Mouse (Mus musculus): ENCODE measurements around the gene Cfap65.

Cfap65 gene

DNA sequence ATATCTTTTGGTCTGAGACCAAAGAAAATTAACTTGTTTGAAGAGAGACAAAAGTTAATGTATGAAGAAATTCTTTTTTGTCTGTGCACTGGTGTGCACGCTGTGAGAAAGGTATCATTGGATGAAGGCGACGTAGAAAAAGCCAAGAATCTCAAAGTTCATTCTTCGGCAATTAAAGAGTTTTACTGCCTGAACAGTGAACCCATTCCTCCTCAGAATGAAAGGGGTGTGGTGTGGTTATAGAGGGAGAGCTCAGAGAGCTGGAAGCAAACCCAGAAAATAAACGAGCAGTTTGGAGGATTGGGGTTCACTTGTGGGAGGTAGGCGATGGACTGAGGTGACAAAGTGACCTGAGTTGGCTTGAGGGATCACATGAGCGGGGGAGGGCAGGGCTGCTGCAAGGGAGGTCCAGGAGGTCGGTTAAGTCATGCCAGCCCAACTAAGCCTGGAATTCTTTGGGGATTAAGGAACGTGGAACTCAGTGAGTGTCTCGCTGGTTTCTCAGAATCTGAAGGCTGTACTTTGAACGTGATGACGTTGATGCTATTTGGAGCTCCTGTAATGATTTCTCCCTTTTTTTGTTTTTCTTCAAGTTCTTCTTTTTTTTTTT, 927 bp upstream of the Cfap65 start:
- DNase-seq: peak; percentile 13 to 31

DNA sequence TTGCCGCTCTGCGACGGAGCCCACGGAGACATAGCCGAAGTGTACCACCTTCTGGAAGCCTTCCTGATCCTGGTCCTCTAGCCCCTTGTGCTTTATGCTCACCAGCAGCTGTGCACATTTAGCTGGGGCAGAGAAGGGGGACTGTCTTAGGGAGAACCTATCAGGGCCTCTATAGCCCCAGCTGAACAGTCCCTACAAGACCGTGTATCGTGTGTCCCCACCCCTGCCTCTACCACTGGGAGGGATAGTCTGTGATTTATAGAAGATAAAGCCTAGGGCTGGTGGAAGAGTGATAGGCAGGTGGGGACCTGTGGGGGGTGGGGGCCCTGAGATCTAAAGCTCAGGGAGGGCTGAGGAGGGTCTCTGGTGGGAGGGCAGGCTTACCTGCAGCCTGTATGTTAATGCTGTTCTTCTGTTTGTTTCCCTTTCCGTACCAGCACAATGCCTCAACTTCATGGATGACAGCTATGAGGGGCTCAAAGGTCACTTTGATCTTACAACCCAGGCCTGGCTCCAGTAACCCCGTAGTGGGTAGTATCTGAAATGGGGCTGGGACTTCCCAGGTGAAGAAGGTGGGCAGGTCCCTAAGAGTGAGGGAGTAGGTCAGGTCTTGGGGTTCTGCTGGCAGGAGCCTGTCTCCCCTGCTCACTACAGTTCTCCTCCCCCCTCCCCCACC, 7.6 kb downstream of the Cfap65 start:
- no peak for DNase-seq

DNA sequence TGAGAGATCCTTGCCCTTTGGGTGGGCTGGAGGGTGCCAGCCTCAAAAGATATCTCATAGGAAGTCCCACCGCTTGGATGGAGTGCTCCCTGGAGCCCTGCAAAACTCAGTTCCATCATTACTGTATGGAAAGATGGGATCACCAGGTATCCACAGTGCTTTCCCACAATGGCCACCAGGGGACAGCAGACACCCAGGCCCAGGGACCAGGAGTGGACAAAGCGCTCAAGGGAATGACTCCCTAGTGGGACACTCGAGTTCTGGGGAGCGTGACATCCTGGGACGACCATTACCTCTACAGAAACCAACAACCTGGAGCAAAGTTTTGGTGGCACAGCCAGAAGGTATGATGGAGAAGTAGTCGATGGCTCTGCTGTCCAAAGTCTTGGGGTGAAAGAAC, 8.7 kb downstream of the Cfap65 start:
- DNase-seq: peak; percentile 73 to 75

DNA sequence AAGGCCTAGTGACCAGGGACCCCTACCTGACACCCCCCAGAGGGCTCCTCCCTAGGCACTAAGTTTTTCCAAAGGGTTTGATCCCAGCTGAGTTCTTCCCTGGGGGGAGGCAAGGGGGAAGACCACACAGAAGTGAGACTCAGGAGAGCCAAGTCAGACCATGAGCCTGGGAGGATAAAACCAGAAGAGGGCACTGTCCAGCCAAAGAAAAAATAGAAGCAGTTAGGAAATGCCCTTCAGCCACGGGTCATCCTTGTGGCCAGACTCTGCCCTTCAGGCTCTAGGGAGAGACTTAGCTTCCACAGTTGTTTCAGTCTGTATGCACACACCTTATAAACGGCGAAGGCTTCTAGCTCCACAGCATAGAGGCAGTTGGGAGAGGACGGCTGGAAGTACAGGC, 10.9 kb downstream of the Cfap65 start:
- DNase-seq: no peak

DNA sequence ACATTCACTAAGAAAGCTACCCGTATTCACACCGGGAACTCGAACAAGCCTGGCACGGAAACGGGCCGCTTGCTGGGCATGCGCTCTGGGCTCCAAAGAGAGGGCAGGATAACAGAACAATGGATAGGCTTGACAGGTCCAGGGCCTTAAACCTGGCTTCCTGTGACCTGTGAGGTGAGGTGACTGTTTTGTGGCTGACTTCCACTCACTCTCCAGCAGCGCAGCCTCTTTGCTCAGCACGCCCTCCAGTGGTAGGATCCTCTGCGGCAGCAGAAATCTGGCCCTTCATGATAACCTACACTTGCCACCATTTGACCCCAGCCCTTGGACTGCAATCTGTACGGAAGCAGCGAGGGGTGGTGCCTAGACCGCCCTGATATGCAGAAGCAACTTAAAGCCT, 19.7 kb downstream of the Cfap65 start:
- DNase-seq: peak; percentile 21 to 34

DNA sequence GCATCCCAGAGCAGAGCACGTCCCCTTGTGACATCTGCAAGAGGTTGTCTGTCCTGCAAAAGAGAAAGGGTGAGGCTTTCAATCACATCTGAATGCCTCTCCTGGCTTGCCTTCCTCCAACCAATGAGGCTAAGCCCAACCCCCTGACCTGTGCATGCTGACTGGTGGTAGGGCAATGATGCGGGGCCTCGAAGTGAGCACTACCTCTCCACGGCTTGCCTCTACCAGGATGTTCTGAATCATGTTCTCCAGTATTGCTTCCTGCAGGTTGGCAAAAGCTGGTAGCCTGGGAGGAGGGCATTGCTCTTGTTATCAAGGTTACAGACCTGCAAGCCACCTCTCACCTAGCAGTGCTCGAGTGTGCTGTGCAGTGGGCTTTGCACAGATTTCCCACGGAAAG, 33.2 kb downstream of the Cfap65 start:
- no peak for DNase-seq

DNA sequence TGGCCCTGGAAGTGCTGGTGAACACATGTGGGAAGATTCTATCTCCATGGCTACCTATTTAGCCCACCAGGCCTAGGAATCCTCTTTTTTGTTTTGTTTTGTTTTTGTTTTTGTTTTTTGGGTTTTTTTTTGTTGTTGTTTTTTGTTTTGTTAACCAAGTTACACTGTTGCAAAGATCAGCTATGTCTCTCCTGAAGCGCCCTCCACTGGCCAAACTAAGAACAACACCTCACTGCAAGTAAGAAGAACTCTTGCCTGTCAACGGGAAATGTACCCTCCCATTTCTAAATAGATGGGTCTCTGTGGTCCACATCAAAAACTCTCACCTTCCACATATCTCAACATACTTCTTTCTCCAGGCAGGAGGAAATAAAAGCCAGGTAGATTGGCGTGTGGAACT, 33.7 kb downstream of the Cfap65 start:
- DNase-seq: peak; percentile 79 to 80

DNA sequence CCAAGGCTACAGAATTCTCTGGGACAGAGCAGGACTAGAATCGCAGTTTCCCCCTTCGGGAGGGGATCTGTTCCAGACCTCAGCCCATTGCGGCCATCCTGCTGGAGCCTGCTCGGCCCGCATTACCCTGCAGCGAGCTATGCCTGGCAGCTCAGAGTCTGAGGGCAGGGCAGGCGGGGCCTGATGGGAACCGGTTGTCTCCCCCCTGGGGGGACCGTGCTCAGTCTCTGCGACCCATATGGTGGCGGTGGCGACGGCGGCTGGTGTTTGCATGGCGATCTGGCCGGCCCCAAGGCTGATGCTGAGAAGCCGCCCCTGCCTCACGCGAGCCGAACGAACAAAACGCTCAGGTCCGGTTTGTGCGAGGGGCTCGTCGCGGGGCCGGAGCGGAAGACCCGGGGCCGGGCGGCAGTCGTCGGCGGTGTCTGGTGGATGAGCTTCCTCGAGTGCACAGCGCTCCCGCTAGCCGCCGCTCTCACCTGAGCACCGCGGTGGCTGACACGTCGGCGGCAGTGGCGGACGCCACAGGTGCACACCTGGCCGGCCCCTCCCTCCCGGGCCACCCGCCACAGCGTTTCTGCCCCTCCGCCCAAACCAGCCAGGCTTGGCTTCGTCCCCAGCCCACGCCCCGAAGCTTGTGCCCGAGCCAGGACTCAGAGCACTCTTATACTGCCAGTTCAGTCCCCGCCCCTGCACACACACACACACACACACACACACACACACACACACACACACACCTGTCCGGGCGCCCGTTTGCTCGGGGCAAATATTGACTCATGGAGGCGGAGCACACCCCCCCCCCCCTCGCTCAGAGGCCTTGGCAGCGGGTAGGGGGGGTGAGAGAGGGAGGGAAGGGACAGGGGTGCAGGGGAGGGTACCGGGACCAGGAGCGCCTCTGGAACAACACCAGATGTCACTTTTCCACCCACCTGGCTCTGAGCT, 34.8 kb downstream of the Cfap65 start:
- peak; percentile 29 to 58 for DNase-seq

DNA sequence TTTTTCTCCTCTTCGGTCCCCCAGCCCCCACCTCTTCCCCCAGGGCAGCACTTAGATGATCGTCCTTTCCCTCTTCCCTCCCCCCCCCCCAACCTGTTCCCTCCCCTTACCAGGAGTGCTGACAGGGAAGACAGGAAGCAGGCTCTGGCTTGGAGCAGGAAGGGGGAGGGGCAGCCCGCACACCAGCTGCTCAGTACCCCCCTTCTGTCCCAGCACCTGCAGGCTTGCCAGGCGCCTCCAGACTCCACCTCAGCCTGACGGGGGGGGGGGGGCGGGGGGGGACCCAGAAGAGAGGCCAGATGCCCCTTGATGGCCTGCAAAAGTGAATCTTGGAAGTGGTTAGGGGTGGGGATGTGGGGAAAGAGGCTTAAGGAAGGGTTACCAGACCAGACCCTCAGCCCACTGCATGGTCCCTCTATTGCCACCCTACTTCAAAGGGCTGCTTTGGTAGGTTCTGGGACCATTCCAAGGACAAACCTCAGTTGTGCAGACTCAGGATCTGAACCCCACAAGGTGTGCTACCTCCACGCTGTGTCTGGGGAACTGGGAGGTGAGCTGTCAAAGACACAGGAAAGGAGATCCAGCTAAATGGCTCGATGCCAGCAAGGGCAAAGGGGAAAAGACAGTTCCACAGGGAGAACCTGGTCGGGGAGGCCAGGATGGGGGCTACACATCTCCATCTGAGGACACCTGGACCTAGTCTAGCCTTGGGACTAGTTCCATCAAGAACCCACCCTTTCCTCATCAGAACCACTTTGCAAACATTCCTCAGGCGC, 36.6 kb downstream of the Cfap65 start:
- DNase-seq: peak in 1 of 2 experiments; percentile 40

DNA sequence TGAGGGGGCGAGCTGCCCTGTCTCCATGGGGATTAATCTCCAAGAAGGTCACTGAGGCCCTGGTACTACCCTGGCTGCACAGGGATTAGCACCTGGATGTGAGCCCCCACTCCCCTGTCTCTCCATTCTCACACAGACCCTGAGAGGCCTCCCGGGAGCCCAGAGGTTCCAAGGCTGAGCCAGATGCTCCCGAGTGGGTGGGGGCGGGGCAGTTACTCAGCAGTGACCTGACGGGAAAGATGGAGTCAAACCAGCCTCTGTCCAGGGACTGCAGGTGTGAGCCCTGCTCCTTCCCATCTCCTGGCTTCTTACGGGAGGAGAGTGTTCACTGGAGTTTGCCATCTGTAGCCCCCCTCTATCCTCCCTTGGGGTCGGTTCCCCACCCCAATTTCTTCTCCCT, 37.4 kb downstream of the Cfap65 start:
- peak in 1 of 2 experiments; percentile 19 for DNase-seq

DNA sequence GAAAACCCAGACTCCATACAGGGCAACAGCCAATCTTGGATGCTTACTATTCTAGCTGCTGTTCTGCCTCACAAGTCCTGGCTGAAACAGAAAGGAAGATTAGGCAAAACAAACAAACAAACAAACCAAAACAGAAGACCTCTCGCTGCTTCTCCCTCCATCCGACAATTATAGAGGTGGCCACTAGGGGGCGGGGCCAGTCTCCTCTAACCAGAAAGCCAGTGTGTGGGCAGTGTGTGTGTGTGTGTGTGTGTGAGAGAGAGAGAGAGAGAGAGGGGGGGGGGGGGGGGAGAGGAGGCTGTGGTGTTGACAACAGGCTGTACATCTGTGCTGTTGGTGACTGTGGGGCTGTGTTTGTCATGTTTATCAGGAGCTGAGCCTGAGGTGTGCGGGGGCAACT, 40.4 kb downstream of the Cfap65 start:
- DNase-seq: peak; percentile 78 to 84

DNA sequence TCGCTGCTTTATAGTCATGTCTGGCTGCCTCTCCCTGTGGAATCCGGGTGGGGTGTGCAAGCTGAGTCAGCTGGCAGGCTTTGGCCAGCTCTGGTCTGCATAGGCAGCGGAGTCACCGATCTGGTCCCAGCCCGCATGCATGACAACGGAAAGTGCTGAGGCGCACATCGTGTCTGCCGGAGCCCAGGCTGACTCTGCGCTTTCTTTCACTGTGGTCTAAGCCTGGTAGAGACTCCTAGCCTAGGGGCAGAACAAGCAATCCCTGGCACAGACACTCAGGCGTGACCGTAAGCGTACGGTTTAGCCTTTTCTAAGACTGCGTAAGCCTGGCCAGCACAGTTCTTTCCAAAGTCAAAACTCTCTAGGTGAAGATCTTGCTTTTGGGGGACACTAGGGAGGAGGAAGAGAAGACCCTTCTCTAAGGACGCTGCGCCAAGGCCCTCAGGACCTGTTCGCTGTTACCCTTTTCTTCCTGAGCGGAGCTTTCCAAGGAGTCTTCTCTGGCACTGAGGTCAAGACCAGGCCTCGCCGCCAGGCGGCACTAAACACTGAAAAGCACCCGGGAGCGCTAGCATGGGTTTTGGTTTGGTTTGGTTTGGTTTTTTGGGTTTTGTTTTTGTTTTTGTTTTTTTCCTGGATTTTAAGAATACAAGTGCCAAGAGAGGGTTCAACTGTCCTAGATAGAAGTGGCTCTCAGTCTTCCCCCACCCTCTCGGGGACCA, 42.1 kb downstream of the Cfap65 start, which contains the start of gene Cryba2:
Gene Cryba2 (minus strand): TSS at position 10 of the 722 bp plus-strand sequence.
- DNase-seq: peak; percentile 71 to 75

DNA sequence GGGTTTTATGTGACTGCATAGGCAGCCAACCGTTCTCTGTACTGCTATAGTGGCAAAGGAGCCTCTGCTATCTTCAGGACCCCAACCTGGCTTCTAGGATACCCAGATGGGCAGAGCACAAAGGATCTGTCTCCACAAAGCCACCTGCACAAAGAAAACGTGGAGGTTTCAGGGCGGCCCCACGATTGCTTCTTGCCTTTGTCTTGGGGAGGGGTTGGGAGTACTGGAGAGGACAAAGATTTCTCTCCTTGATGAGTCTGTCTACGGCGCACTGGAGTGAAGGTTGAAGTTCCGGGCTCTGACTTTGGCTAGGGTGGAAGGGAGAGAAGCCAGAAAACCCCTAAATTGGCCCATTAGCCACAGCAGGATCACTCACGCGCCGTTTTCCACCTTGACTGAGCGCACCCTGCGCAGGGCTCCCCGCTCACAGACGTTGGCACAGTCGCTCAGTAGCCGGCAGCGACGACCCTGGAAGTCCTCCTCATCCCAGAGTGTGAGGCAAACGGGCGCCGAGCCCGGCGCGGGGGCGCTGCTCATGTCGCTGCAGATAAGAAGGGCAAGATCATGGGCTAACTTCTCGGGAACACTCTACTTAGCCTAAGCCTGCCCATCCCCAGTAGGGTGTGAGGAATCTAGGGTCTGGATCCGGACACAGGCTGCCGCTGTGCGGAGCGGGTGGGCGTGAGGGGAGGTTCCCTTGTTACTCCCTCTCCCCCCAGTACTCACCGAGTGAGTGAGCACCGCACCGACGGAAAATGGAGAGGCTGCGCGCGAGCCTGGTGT, 42.9 kb downstream of the Cfap65 start:
- no peak for DNase-seq

DNA sequence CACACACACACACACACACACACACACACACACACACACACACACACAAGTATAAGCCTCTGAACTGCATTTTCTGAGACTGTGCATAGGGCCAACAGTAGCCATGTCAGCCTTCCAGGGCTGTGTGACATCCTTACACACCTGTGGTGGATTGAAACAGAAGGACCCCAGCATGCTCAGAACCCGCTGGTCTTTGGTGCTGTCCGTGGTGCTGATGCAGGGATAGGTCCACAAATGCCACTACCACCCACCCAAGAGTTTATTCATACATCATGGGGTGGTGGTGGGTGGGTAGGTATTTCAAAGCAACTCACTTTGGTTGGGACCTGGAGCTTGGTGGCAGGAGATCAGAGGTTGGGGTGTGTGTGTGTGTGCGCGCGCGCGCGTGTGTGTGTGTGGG, 43.9 kb downstream of the Cfap65 start:
- DNase-seq: peak; percentile 84

DNA sequence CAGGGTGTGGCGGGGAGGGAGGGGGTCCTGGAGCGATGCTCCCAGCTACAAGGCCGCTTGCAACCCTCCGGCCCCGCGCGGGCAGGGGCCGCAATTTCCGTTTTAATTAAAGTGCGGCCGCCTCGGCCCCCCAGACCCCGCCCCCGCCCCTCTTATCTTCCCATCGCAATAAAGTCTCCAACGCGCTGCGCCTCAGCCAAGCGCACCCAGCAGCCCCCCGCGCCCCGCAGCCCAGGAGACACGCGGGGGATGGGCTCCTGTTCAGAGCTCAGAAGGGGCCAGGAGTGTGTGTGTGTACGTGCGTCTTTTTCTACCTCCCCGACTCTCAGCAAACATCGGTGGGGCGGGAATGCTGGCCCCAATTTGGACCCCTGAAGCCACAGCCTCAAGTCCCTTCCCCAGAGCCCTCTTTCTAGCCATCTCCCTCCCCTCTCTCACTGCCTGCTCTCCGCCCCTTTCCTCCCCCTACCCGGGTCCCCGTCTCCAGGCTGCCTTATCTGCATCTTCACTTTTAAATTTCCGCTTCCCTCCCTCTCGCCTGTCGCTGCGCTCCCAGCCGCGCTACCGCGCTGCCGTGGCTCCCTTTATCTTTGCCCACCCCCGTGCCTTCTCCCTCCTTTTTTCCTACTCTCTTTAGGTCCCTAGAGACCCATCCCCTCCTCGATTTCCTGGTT, 49.9 kb downstream of the Cfap65 start, which contains the start of gene Fev:
Gene Fev (minus strand): TSS at position 51 of the 674 bp plus-strand sequence.
- no peak for DNase-seq

DNA sequence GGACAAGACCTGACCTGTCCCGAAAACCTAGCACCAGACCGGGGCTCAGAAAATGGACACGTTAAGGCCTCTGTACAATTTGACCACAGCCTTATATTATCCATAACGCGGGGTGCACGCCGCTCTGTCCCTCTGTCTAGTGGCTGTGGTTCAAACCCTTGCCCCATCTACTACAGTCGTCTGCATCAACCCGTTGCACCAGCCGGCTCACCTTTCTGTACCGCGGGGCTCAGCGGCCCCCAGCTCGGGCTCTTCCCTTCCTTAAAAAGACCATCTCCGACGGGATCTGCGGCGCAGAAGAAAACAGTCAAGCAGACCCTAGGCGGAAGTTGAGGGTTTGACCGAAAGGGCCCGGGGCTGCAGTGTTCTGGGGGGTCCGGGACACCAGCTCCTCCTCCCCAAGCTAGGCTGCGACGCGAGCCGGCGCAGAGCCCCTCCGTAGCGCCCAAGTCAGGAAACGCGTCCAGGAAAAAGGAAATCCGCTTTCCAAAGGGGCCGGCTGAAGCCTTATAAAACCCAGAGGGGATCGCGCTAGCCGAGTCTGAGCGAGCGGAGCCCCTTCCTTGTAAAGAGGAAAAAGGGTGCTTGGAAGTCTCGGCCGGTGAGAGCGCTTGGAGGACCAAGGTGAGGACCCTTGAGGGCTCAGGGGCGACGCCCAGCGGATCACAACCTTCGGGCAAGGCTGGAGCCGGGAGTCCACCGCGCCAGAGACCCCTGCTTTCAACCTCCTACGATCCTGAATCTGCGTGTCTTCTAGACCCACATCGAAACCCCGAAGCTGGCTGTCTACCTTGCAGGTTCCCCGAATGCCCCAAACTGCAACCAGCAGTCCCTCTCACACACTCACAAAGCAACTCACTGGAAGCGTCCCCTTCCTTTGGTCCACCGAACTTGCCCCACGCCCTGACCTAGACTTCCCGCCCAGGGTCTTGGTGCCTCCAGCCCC, 50.9 kb downstream of the Cfap65 start:
- DNase-seq: peak in 1 of 2 experiments; percentile 26

DNA sequence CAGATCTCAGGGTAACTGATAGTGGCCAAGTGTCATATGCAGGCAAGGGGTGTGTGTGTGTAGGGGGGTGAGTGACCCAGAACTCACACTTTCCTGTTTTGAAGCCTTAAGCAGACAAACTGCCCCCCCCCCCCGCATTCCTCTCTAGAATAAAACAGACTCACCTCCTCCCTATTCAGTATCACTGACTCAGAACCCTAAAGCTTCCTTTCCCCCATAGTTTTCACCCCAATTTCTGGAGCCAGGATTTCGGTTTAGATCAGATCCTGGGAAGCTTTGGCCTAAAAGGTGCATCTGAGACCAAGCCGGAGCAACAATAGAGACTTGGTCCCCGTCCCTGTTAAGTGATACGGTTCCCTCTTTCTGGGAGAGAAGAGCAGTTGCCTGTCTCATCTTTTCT, 52.0 kb downstream of the Cfap65 start:
- no peak for DNase-seq

DNA sequence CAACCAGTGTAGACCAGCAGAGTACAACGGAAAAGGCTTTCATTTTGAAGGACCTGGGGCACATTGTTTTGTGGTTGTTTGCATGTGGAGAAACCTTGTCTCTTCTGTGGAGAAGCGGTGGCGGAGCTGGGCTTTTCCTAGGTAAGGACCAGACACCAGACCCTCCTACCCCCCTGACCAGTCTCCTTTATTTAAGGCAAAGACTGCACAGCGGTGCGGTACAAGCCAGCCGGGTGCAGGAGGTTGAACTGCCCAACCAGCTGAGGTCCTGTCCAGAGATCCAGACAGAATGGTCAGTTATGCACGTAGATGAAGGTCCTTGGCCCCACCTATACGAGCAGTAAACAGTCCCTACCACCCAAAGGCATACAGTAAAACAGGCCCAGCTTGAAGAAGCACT, 52.6 kb downstream of the Cfap65 start:
- DNase-seq: no peak

DNA sequence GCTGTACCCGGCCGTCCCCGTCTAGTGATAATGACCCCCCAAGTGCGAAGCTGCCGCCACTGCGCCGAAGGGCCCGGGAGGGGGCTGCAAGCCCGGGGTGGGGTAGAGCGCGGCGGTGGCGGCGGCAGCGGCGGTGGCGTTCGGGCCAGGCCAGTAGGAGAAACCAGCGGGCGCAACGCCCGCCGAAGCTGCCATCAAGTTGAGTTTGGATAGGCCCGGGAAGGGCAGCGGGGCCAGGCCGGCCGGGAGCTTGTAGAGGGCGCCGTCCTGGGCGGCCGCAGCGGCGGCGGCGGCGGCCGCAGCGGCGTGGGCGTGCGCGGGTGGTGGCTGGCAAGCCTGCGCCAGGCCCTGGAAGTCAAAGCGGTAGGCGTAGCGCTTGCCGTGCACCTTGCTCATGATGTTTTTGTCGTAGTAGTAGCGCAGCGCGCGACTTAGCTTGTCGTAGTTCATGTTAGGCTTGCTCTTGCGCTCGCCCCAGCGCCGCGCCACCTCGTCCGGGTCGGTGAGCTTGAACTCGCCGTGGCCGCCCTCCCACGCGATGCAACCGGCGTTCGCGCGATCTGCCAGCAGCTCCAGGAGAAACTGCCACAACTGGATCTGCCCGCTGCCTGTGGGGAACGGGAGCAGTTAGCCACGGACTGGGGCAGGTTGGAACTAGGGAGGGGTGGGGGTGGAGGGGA, 53.2 kb downstream of the Cfap65 start:
- DNase-seq: peak; percentile 22 to 41
